Mouse (Mus musculus) CH12.LX (cell line): ENCODE data around the gene Isg20l2. TPM values are rescaled to one million over a fixed set of nuclear protein-coding genes. Genes with fewer than 3 reads are reported as not detected.

Source experiments
- DNase-seq: peaks from one replicate; pipeline ENCODE4 v3.0.0-alpha.2; 2013; ENCODE audit errors: extremely low read depth
- H3K27ac ChIP-seq: 2 replicates; pipeline ENCODE4 v1.5.1; 2012; ENCODE audit warnings: low read depth, mild to moderate bottlenecking, control low read depth, moderate library complexity; ENCODE audit not compliant: insufficient read depth
- H3K27me3 ChIP-seq: replicated peaks from 2 replicates; pipeline ENCODE3; 2012; ENCODE audit warnings: inconsistent platforms
- H3K36me3 ChIP-seq, 2 experiments: replicated peaks in 1 of 2; 2 replicates each; pipeline versions ENCODE3 to v1.6.1; 2012; ENCODE audit warnings: inconsistent platforms in 1 of 2, low read length in 1 of 2, mild to moderate bottlenecking in 1 of 2, mixed read lengths in 1 of 2, moderate library complexity in 1 of 2; ENCODE audit not compliant: control insufficient read depth in 1 of 2, insufficient read depth in 1 of 2
- H3K4me1 ChIP-seq, 2 experiments: 2 replicates each; pipeline ENCODE4 v1.6.1; 2012; ENCODE audit warnings: inconsistent platforms in 1 of 2, moderate library complexity in 1 of 2; ENCODE audit not compliant: insufficient read depth in 2 of 2, control insufficient read depth in 1 of 2
- H3K4me2 ChIP-seq: 2 replicates; pipeline ENCODE4 v1.6.1; 2012; ENCODE audit warnings: low read depth, mild to moderate bottlenecking, control low read depth; ENCODE audit not compliant: poor library complexity, insufficient read depth, severe bottlenecking
- H3K4me3 ChIP-seq, 3 experiments: fragments of 150-350 bp in 1 of 3; sonication (generic) in 1 of 3; replicated peaks in 1 of 3; 2 replicates each; pipeline versions ENCODE3 to v1.5.1; 2011 to 2012; ENCODE audit warnings: low read depth in 2 of 3, low read length in 2 of 3, mild to moderate bottlenecking in 2 of 3, moderate library complexity in 2 of 3, control low read depth in 1 of 3, improper control_type of control experiment in 1 of 3, inconsistent platforms in 1 of 3, mixed read lengths in 1 of 3; ENCODE audit not compliant: poor library complexity in 1 of 3
- H3K79me2 ChIP-seq: replicated peaks from 2 replicates; pipeline ENCODE4 v1.6.1; 2012; ENCODE audit warnings: mild to moderate bottlenecking, moderate library complexity; ENCODE audit not compliant: control insufficient read depth, poor library complexity, insufficient read depth, severe bottlenecking; ENCODE audit errors: extremely low read depth
- H3K9ac ChIP-seq: 2 replicates; pipeline ENCODE4 v1.6.1; 2012; ENCODE audit warnings: low read depth, mild to moderate bottlenecking, control low read depth, moderate library complexity; ENCODE audit not compliant: insufficient read depth
- H3K9me3 ChIP-seq: replicated peaks from 2 replicates; pipeline ENCODE3; 2012; ENCODE audit warnings: low read length, inconsistent platforms, mixed read lengths
- BHLHE40 ChIP-seq: IDR thresholded peaks from 2 replicates; pipeline ENCODE4 v1.6.1; 2011; ENCODE audit warnings: mild to moderate bottlenecking, low read depth, low read length, improper control_type of control experiment
- CHD1 ChIP-seq: IDR thresholded peaks from 2 replicates; pipeline ENCODE4 v1.6.1; 2012; ENCODE audit warnings: low read depth, low read length, improper control_type of control experiment, inconsistent platforms
- CHD2 ChIP-seq: IDR thresholded peaks from 2 replicates; pipeline ENCODE4 v1.6.1; 2011; ENCODE audit warnings: low read length, improper control_type of control experiment
- CTCF ChIP-seq, 2 experiments: IDR thresholded peaks in 1 of 2; conservative IDR thresholded peaks in 1 of 2; 2 replicates each; pipeline ENCODE4 v1.5.1; 2011 to 2012; ENCODE audit warnings: low read depth in 2 of 2, low read length in 2 of 2, improper control_type of control experiment in 1 of 2, inconsistent platforms in 1 of 2, mild to moderate bottlenecking in 1 of 2, moderate library complexity in 1 of 2
- E2F4 ChIP-seq: IDR thresholded peaks from 2 replicates; pipeline ENCODE4 v1.6.1; 2011; ENCODE audit warnings: low read depth, low read length, improper control_type of control experiment; ENCODE audit not compliant: insufficient replicate concordance
- ELF1 ChIP-seq: IDR thresholded peaks from 2 replicates; pipeline ENCODE4 v1.6.1; 2014; ENCODE audit warnings: low read depth, mild to moderate bottlenecking, inconsistent platforms, low read length, improper control_type of control experiment
- EP300 ChIP-seq: IDR thresholded peaks from 2 replicates; pipeline ENCODE4 v1.6.1; 2011; ENCODE audit warnings: low read length, improper control_type of control experiment
- ETS1 ChIP-seq: conservative IDR thresholded peaks from 2 replicates; pipeline ENCODE4 v1.6.1; 2012; ENCODE audit warnings: low read depth, mild to moderate bottlenecking, inconsistent platforms, low read length, improper control_type of control experiment, moderate library complexity
- GABPA ChIP-seq: IDR thresholded peaks from 2 replicates; pipeline ENCODE4 v1.6.1; 2012; ENCODE audit warnings: low read depth, low read length, improper control_type of control experiment, inconsistent platforms; ENCODE audit not compliant: insufficient replicate concordance
- HCFC1 ChIP-seq: IDR thresholded peaks from 2 replicates; pipeline ENCODE4 v1.6.1; 2012; ENCODE audit warnings: low read depth, mild to moderate bottlenecking, inconsistent platforms, low read length, improper control_type of control experiment
- IRF4 ChIP-seq: IDR thresholded peaks from 2 replicates; pipeline ENCODE4 v1.6.1; 2014; ENCODE audit warnings: low read depth, mild to moderate bottlenecking, inconsistent platforms, low read length, improper control_type of control experiment
- JUN ChIP-seq: IDR thresholded peaks from 2 replicates; pipeline ENCODE4 v1.6.1; 2011; ENCODE audit warnings: low read depth, mild to moderate bottlenecking, low read length, improper control_type of control experiment, moderate library complexity; ENCODE audit not compliant: insufficient read depth
- JUND ChIP-seq: conservative IDR thresholded peaks from 2 replicates; pipeline ENCODE4 v1.6.1; 2011; ENCODE audit warnings: low read depth, low read length, improper control_type of control experiment
- KAT2A ChIP-seq: IDR thresholded peaks from 2 replicates; pipeline ENCODE4 v1.6.1; 2012; ENCODE audit warnings: low read length, improper control_type of control experiment, inconsistent platforms; ENCODE audit not compliant: insufficient replicate concordance
- MAFK ChIP-seq: IDR thresholded peaks from 2 replicates; pipeline ENCODE4 v1.6.1; 2011; ENCODE audit warnings: low read length, improper control_type of control experiment; ENCODE audit not compliant: insufficient replicate concordance
- MAX ChIP-seq: IDR thresholded peaks from 2 replicates; pipeline ENCODE4 v1.6.1; 2011; ENCODE audit warnings: low read length, improper control_type of control experiment
- MAZ ChIP-seq: IDR thresholded peaks from 2 replicates; pipeline ENCODE4 v1.6.1; 2012; ENCODE audit warnings: low read depth, mild to moderate bottlenecking, inconsistent platforms, low read length, improper control_type of control experiment, moderate library complexity
- MEF2A ChIP-seq: IDR thresholded peaks from 2 replicates; pipeline ENCODE4 v1.6.1; 2014; ENCODE audit warnings: low read depth, mild to moderate bottlenecking, inconsistent platforms, low read length, improper control_type of control experiment, borderline replicate concordance
- MXI1 ChIP-seq: IDR thresholded peaks from 2 replicates; pipeline ENCODE4 v1.6.1; 2011; ENCODE audit warnings: mild to moderate bottlenecking, low read depth, low read length, improper control_type of control experiment
- MYC ChIP-seq: IDR thresholded peaks from 2 replicates; pipeline ENCODE4 v1.6.1; 2011; ENCODE audit warnings: low read depth, mild to moderate bottlenecking, improper control_type of control experiment, low read length
- NELFE ChIP-seq: IDR thresholded peaks from 2 replicates; pipeline ENCODE4 v1.6.1; 2011; ENCODE audit warnings: low read depth, low read length, improper control_type of control experiment
- NRF1 ChIP-seq: IDR thresholded peaks from 2 replicates; pipeline ENCODE4 v1.6.1; 2014; ENCODE audit warnings: low read depth, mild to moderate bottlenecking, inconsistent platforms, low read length, improper control_type of control experiment, moderate library complexity
- PAX5 ChIP-seq: IDR thresholded peaks from 2 replicates; pipeline ENCODE4 v1.6.1; 2012; ENCODE audit warnings: low read length, inconsistent platforms, mixed read lengths
- POLR2A ChIP-seq: IDR thresholded peaks from 2 replicates; pipeline ENCODE4 v1.6.1; 2011; ENCODE audit warnings: low read depth, mild to moderate bottlenecking, improper control_type of control experiment, low read length
- POLR2AphosphoS2 ChIP-seq: IDR thresholded peaks from 2 replicates; pipeline ENCODE4 v1.6.1; 2011; ENCODE audit warnings: low read depth, low read length, improper control_type of control experiment
- RAD21 ChIP-seq: IDR thresholded peaks from 2 replicates; pipeline ENCODE4 v1.6.1; 2011; ENCODE audit warnings: low read depth, mild to moderate bottlenecking, low read length, improper control_type of control experiment, moderate library complexity
- RCOR1 ChIP-seq: conservative IDR thresholded peaks from 2 replicates; pipeline ENCODE4 v1.6.1; 2012; ENCODE audit warnings: low read depth, mild to moderate bottlenecking, inconsistent platforms, low read length, improper control_type of control experiment
- SIN3A ChIP-seq: IDR thresholded peaks from 2 replicates; pipeline ENCODE4 v1.6.1; 2012; ENCODE audit warnings: low read length, improper control_type of control experiment, inconsistent platforms
- SMC3 ChIP-seq: IDR thresholded peaks from 2 replicates; pipeline ENCODE4 v1.6.1; 2011; ENCODE audit warnings: low read depth, low read length, improper control_type of control experiment
- TBP ChIP-seq: conservative IDR thresholded peaks from 2 replicates; pipeline ENCODE4 v1.6.1; 2011; ENCODE audit warnings: low read depth, low read length, improper control_type of control experiment
- TCF12 ChIP-seq: IDR thresholded peaks from 2 replicates; pipeline ENCODE4 v1.6.1; 2014; ENCODE audit warnings: low read depth, mild to moderate bottlenecking, inconsistent platforms, low read length, improper control_type of control experiment
- UBTF ChIP-seq: IDR thresholded peaks from 2 replicates; pipeline ENCODE4 v1.6.1; 2012; ENCODE audit warnings: low read depth, mild to moderate bottlenecking, inconsistent platforms, low read length, improper control_type of control experiment, moderate library complexity
- USF1 ChIP-seq: IDR thresholded peaks from 2 replicates; pipeline ENCODE4 v1.6.1; 2014; ENCODE audit warnings: low read depth, mild to moderate bottlenecking, inconsistent platforms, low read length, improper control_type of control experiment
- USF2 ChIP-seq: conservative IDR thresholded peaks from 2 replicates; pipeline ENCODE4 v1.6.1; 2011; ENCODE audit warnings: low read depth, low read length, improper control_type of control experiment
- ZC3H11A ChIP-seq: IDR thresholded peaks from 2 replicates; pipeline ENCODE4 v1.6.1; 2012; ENCODE audit warnings: low read depth, mild to moderate bottlenecking, inconsistent platforms, low read length, improper control_type of control experiment
- ZKSCAN1 ChIP-seq: IDR thresholded peaks from 2 replicates; pipeline ENCODE4 v1.6.1; 2012; ENCODE audit warnings: low read depth, inconsistent platforms, low read length, improper control_type of control experiment, borderline replicate concordance
- ZMIZ1 ChIP-seq: IDR thresholded peaks from 2 replicates; pipeline ENCODE4 v1.6.1; 2012; ENCODE audit warnings: low read depth, mild to moderate bottlenecking, inconsistent platforms, low read length, improper control_type of control experiment
- ZNF384 ChIP-seq: IDR thresholded peaks from 2 replicates; pipeline ENCODE4 v1.6.1; 2012; ENCODE audit warnings: low read depth, low read length, improper control_type of control experiment, inconsistent platforms
- dilution Hi-C: fragments of 300-500 bp; cut with MboI; formaldehyde crosslinking; loops from 2 replicates; pipeline ENCODE4 v1.14.3; 2020; ENCODE audit warnings: low sequenced_read_pairs; ENCODE audit not compliant: extremely low pct_unique_long_range_greater_than_20kb, extremely low pct_ligation_motif_present
- in situ Hi-C: fragments of 300-500 bp; cut with MboI; formaldehyde crosslinking; loops from 3 replicates; pipeline ENCODE4 v1.14.3; 2019; ENCODE audit warnings: low sequenced_read_pairs, low pct_ligation_motif_present, low pct_unique_long_range_greater_than_20kb, mixed read lengths
- polyA plus RNA-seq: library from polyadenylated mRNA; unstranded; fragments of >175 nt; gene quantifications from 2 replicates; pipeline ENCODE4 v1.2.1, GENCODE M21; 2012; ENCODE audit warnings: low read depth; ENCODE audit not compliant: insufficient read length
- total RNA-seq, 2 experiments: library from RNA; depleted of rRNA; stranded (reverse); fragments of 300-350 nt in 1 of 2; fragments of >200 nt in 1 of 2; gene quantifications; 2 replicates each; pipeline ENCODE4 v1.2.3; 2012 to 2014

Gene Isg20l2
- 40.8 and 52.9 TPM in 2 replicates for total RNA-seq (2012; rRNA removed)
- 68.8 and 76.2 TPM in 2 replicates for total RNA-seq (2014; rRNA removed)
- polyA plus RNA-seq: 44.5 and 45.0 TPM in 2 replicates

GRCm38 (mm10) chr3:87930078-87930795 is at the start of gene Isg20l2, which contains the start of gene Rrnad1:
Isg20l2 (plus strand) TSS chr3:87930314.
Rrnad1 (minus strand) TSS chr3:87930717.
- Histone ChIP-seq H3K27me3 (no peaks in the 10 kb centered on the region), H3K9ac (peak within 1 kb of the TSS; percentile 86), H3K36me3 (peaks cover 44 to 62% of the 10 kb centered on the region in 2 experiments), H3K4me1 (peaks cover 10 to 45% of the 10 kb centered on the region in 2 experiments), H3K79me2 (peaks cover 62% of the 10 kb centered on the region), H3K9me3 (no peaks in the 10 kb centered on the region), H3K27ac (peak within 1 kb of the TSS; percentile 50), H3K4me3 (peak within 1 kb of the TSS; percentile 90 to 93 (median 90)), H3K4me2 (peak within 1 kb of the TSS; percentile 100)
- dilution Hi-C loops (no loop called here), in situ Hi-C loops (no loop called here)
- TF ChIP-seq TCF12 (peak; percentile 33; the same call in 1 of the 2 replicates), MYC (peak; percentile 82; the same call in 1 of the 2 replicates), JUND (no peak), MAX (peak; percentile 82), KAT2A (peak; percentile 75; the same call in 1 of the 2 replicates), MEF2A (no peak; the same call in 1 of the 2 replicates), ZC3H11A (no peak), USF1 (no peak), SIN3A (peak; percentile 57), CTCF (conservative IDR thresholded peaks at IDR 0.05 in 1 of 2, IDR thresholded peaks at IDR 0.05 in 1 of 2; ENCODE audit: low read depth in 2 of 2, low read length in 2 of 2) (peak; percentile 48 to 74; a peak in 3 of 4 replicates), CHD2 (peak; percentile 42; the same call in 1 of the 2 replicates), E2F4 (0 out of 2 replicates have a peak, but pooled peaks have one; percentile 16), POLR2A (peak; percentile 60), CHD1 (no peak), ELF1 (peak; percentile 90), UBTF (no peak), ZKSCAN1 (no peak), RCOR1 (no peak; the same call in 1 of the 2 replicates), NELFE (peak; percentile 78), SMC3 (peak; percentile 43; the same call in 1 of the 2 replicates), JUN (no peak), PAX5 (no peak), EP300 (no peak), MAFK (no peak), HCFC1 (peak; percentile 92), ZNF384 (no peak), RAD21 (peak; percentile 33), USF2 (no peak), ETS1 (no peak; the same call in 1 of the 2 replicates), TBP (peak; percentile 72; the same call in 1 of the 2 replicates), POLR2AphosphoS2 (no peak), MAZ (peak; percentile 85), NRF1 (peak; percentile 84), MXI1 (peak; percentile 73; the same call in 1 of the 2 replicates), IRF4 (peak; percentile 74), BHLHE40 (no peak), ZMIZ1 (no peak), GABPA (peak; percentile 78)
- peak; percentile 97 for DNase-seq
